Mouse (Mus musculus) spleen, postnatal 10 days (tissue): ENCODE measurements around the gene Gm4858.
A peak's percentile ranks its signal among the peaks of the same experiment; 100 is the strongest.
"Not testable (repeated sequence)": the region's sequence is repeated elsewhere in the genome, so short reads cannot be mapped to it uniquely, and the experiment has no call there.

Source experiments
- DNase-seq, 2 experiments: peaks; one replicate each; pipeline ENCODE4 v3.0.0; 2021 to 2022; ENCODE audit warnings: low spot score in 2 of 2

Gene Gm4858

GRCm38 (mm10) chr3:93068523-93068922 lies at the start of gene Gm4858:
Gene Gm4858 (plus strand): TSS chr3:93068823.
- not testable (repeated sequence) for DNase-seq

- no peak for DNase-seq
Observed at GRCm38 (mm10) chr3:93018960-93019359, 49.7 kb upstream of the Gm4858 start, which contains the start of gene Lce1m. Gene Lce1m (minus strand): TSS chr3:93019060.

- DNase-seq = no peak
Observed at GRCm38 (mm10) chr3:93021171-93021570, 47.5 kb upstream of the Gm4858 start.

GRCm38 (mm10) chr3:93023411-93024184 lies 45.0 kb upstream of the Gm4858 start:
- DNase-seq = no peak

- DNase-seq = no peak
Observed at GRCm38 (mm10) chr3:93025486-93025885, 43.1 kb upstream of the Gm4858 start.

GRCm38 (mm10) chr3:93031450-93031849 lies 37.2 kb upstream of the Gm4858 start:
- DNase-seq = no peak

- no peak for DNase-seq
Observed at GRCm38 (mm10) chr3:93050182-93050581, 18.4 kb upstream of the Gm4858 start.

- DNase-seq = peak in 1 of 2 experiments; percentile 23
Observed at GRCm38 (mm10) chr3:93052826-93053474, 15.7 kb upstream of the Gm4858 start.

- DNase-seq = no peak
Observed at GRCm38 (mm10) chr3:93086631-93087030, 18.0 kb downstream of the Gm4858 start.

GRCm38 (mm10) chr3:93093581-93093980 lies 25.0 kb downstream of the Gm4858 start:
- DNase-seq = not testable (repeated sequence)

- DNase-seq = no peak
Observed at GRCm38 (mm10) chr3:93096447-93096846, 27.8 kb downstream of the Gm4858 start.

- no peak for DNase-seq
Observed at GRCm38 (mm10) chr3:93111668-93112067, 43.0 kb downstream of the Gm4858 start.

- DNase-seq = no peak
Observed at GRCm38 (mm10) chr3:93114481-93114880, 45.9 kb downstream of the Gm4858 start.

GRCm38 (mm10) chr3:93119101-93119500 lies 50.5 kb downstream of the Gm4858 start:
- DNase-seq = no peak
